Mouse (Mus musculus) lung, adult 2 months (tissue): Measurements from ENCODE around the gene Cttnbp2nl. TPM values are rescaled to one million over a fixed set of nuclear protein-coding genes. Genes with fewer than 3 reads are reported as not detected.

Source experiments
- DNase-seq: peaks from one replicate; pipeline ENCODE4 v3.0.0; 2022
- H3K4me1 ChIP-seq: fragments of 200-500 bp; 2 replicates; pipeline ENCODE4 v1.6.1; 2011; ENCODE audit warnings: low read length; ENCODE audit not compliant: control insufficient read depth, insufficient read depth
- H3K4me3 ChIP-seq: fragments of 200-500 bp; replicated peaks from 2 replicates; pipeline ENCODE3; 2011; ENCODE audit warnings: low read depth, mild to moderate bottlenecking, control low read depth, low read length; ENCODE audit errors: extremely low read depth
- CTCF ChIP-seq: fragments of 200-500 bp; IDR thresholded peaks from 2 replicates; pipeline ENCODE4 v1.5.1; 2011; ENCODE audit warnings: mild to moderate bottlenecking, low read length, control low read depth; ENCODE audit not compliant: insufficient read depth
- POLR2A ChIP-seq: fragments of 200-500 bp; IDR thresholded peaks from 2 replicates; pipeline ENCODE4 v1.6.1; 2011; ENCODE audit warnings: low read depth, mild to moderate bottlenecking, control low read depth, low read length, borderline replicate concordance; ENCODE audit errors: extremely low read depth
- WGBS: fragments of 180-500 bp; shearing (Covaris S2); methylation state at CpG from one replicate; pipeline ENCODE4 v1.1.7; 2018; 5-methylcytosine and 5-hydroxymethylcytosine counted together
- polyA plus RNA-seq: library from polyadenylated mRNA; depleted of rRNA; stranded (reverse); fragments of >200 nt; gene quantifications from 2 replicates; pipeline ENCODE4 v1.2.3, GENCODE M21; 2012

Cttnbp2nl gene
- polyA plus RNA-seq, 1 experiment, result 21.6 TPM

- peaks cover 68% of the 10 kb centered on the region for H3K4me1 ChIP-seq
- no peak for TF ChIP-seq CTCF
- TF ChIP-seq POLR2A, result 0 out of 2 replicates have a peak, but pooled peaks have one; percentile 35
- 11% methylated on average over 12 of the region's 12 CpGs for WGBS
- no peak for DNase-seq
- H3K4me3 ChIP-seq, result no peak overlapping the region
These were observed 32.9 kb downstream of the Cttnbp2nl start for GRCm38 (mm10) chr3:105019826-105020692.

GRCm38 (mm10) chr3:105018783-105019105, 34.2 kb downstream of the Cttnbp2nl start:
- peaks cover 75% of the 10 kb centered on the region for H3K4me1 ChIP-seq
- WGBS, result 46% methylated on average over 6 of the region's 6 CpGs
- TF ChIP-seq CTCF, result no peak
- TF ChIP-seq POLR2A, result no peak
- H3K4me3 ChIP-seq, result no peak overlapping the region
- DNase-seq, result no peak

- no peak for DNase-seq
- no peak for TF ChIP-seq POLR2A
- no peak for TF ChIP-seq CTCF
- Histone ChIP-seq H3K4me1 (peaks cover 70% of the 10 kb centered on the region), H3K4me3 (no peak overlapping the region)
- 44% methylated on average over 10 of the region's 10 CpGs for WGBS
These were observed 34.7 kb downstream of the Cttnbp2nl start for GRCm38 (mm10) chr3:105018085-105018782.

GRCm38 (mm10) chr3:105017314-105017713, 35.6 kb downstream of the Cttnbp2nl start:
- TF ChIP-seq CTCF (no peak), POLR2A (no peak)
- DNase-seq, result no peak
- H3K4me1 ChIP-seq, result peaks cover 67% of the 10 kb centered on the region
- 40% methylated on average over 8 of the region's 8 CpGs for WGBS
- no peak overlapping the region for H3K4me3 ChIP-seq

GRCm38 (mm10) chr3:105016204-105016603, 36.7 kb downstream of the Cttnbp2nl start:
- Histone ChIP-seq H3K4me1 (peaks cover 60% of the 10 kb centered on the region), H3K4me3 (no peak overlapping the region)
- no peak for DNase-seq
- 42% methylated on average over 7 of the region's 7 CpGs for WGBS
- no peak for TF ChIP-seq CTCF
- TF ChIP-seq POLR2A, result no peak

- H3K4me1 ChIP-seq, result peaks cover 53% of the 10 kb centered on the region
- no peak overlapping the region for H3K4me3 ChIP-seq
- DNase-seq, result no peak
- WGBS, result 50% methylated on average over 2 of the region's 2 CpGs
- TF ChIP-seq POLR2A (no peak), CTCF (no peak)
These were observed 38.0 kb downstream of the Cttnbp2nl start for GRCm38 (mm10) chr3:105014908-105015307.

- H3K4me1 ChIP-seq, result peaks cover 42% of the 10 kb centered on the region
- DNase-seq, result no peak
- TF ChIP-seq POLR2A (no peak), CTCF (no peak)
- WGBS, result 73% methylated on average over 7 of the region's 7 CpGs
- H3K4me3 ChIP-seq, result no peak overlapping the region
These were observed 40.1 kb downstream of the Cttnbp2nl start for GRCm38 (mm10) chr3:105012696-105013313.

GRCm38 (mm10) chr3:105011883-105012282, 41.1 kb downstream of the Cttnbp2nl start:
- H3K4me3 ChIP-seq, result no peak overlapping the region
- TF ChIP-seq CTCF, result no peak
- no peak for DNase-seq
- H3K4me1 ChIP-seq, result peaks cover 36% of the 10 kb centered on the region
- 64% methylated on average over 5 of the region's 5 CpGs for WGBS

GRCm38 (mm10) chr3:105010681-105011339, 42.1 kb downstream of the Cttnbp2nl start:
- no peak for TF ChIP-seq POLR2A
- Histone ChIP-seq H3K4me3 (no peak overlapping the region), H3K4me1 (peaks cover 27% of the 10 kb centered on the region)
- no peak for DNase-seq
- WGBS, result 88% methylated on average over 11 of the region's 11 CpGs
